Mouse (Mus musculus) limb, embryonic 10.5 days (tissue): Measurements from ENCODE around the gene Masp1. TPM values are rescaled to one million over a fixed set of nuclear protein-coding genes. Genes with fewer than 3 reads are reported as not detected.

Experiments
- DNase-seq: peaks from one replicate; pipeline ENCODE4 v3.0.0-alpha.2; 2017; ENCODE audit warnings: low spot score
- H3K27ac ChIP-seq: fragments of 300-500 bp; sonication (generic); 2 replicates; pipeline ENCODE4 v1.5.1; 2016; ENCODE audit warnings: mild to moderate bottlenecking
- H3K27me3 ChIP-seq: fragments of 300-500 bp; sonication (generic); 2 replicates; pipeline ENCODE4 v1.6.1; 2016; ENCODE audit warnings: low read depth, mild to moderate bottlenecking; ENCODE audit not compliant: poor library complexity, severe bottlenecking
- H3K36me3 ChIP-seq: fragments of 300-500 bp; sonication (generic); 2 replicates; pipeline ENCODE4 v1.6.1; 2016; ENCODE audit warnings: mild to moderate bottlenecking, moderate library complexity
- H3K4me1 ChIP-seq: fragments of 300-500 bp; sonication (generic); 2 replicates; pipeline ENCODE4 v1.6.1; 2016
- H3K4me3 ChIP-seq: fragments of 300-500 bp; sonication (generic); 2 replicates; pipeline ENCODE4 v1.5.1; 2016; ENCODE audit warnings: mild to moderate bottlenecking, moderate library complexity
- H3K9me3 ChIP-seq: fragments of 300-500 bp; sonication (generic); replicated peaks from 2 replicates; pipeline ENCODE4 v1.6.1; 2016; ENCODE audit warnings: mild to moderate bottlenecking
- WGBS: fragments of 180-500 bp; shearing (Covaris S2); methylation state at CpG from one replicate; pipeline ENCODE4 v1.1.7; 2016; 5-methylcytosine and 5-hydroxymethylcytosine counted together
- polyA plus RNA-seq: library from polyadenylated mRNA; unstranded; fragments of >200 nt; fragmentation: Nextera tagmentation; extraction: Ambion mirVana; gene quantifications from 2 replicates; pipeline ENCODE4 v1.2.1, GENCODE M21; 2016

The Masp1 gene
- polyA plus RNA-seq, 1 experiment from 2014 or later: 3.7 TPM

DNA sequence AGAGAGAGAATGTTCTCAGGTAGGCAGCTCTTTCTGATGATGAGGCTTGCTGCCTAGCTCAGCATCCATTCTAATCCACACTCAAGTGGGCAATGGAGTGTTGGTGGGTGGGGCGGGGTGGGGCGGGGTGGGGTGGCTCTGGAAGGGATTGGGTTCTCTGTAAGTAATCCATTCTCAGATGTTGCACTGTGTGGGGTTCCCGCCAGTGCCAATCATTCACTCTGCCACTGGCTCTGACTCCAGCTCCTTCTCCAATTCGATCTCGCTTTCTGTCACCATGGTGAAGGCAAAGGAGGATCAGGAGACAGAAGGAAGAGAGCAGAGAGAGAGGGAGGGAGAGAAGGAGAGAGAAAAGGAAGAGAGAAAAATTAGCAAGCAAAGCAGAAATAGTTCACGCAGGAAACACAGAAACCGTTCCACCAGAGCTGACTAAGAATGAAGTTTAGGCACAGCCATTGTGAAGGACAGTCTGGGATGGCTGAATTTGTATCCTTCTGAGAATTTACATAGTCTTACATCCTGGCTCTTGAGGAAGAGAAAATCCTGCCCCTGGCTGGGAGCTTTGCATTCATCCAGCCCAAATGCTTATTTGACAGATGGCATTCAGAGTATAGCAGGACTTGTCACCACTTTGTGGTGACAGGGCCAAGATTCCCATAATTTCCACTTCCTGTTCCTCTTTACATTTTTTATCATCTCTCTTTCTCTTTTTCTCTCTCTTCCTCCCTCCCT lies 40.6 kb downstream of the Masp1 start:
- WGBS: 68% methylated on average over 7 of the region's 7 CpGs
- Histone ChIP-seq H3K27ac (no peak overlapping the region), H3K27me3 (no peaks in the 10 kb centered on the region), H3K9me3 (no peaks in the 10 kb centered on the region), H3K4me3 (no peak overlapping the region), H3K36me3 (no peaks in the 10 kb centered on the region), H3K4me1 (peaks cover 8% of the 10 kb centered on the region)
- no peak for DNase-seq

DNA sequence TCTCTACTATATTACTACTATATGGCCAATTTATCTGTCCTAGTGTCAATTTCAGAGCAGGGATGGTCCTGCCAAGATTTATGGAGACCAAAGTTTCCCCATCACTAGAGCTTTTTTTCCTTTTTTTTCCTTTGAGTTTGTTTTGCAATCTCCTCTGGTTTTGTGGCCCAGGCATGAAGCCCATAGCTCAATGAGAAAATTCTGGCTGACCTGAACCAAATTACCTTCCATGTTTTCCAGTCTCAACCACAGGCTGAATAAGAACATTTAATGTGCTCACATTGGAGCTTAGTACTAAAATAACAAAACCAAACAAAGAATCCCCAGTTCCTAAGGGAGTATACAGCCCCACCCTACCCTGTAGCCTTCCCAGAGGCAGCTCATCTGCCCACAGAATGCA lies 44.0 kb downstream of the Masp1 start:
- Histone ChIP-seq H3K9me3 (no peaks in the 10 kb centered on the region), H3K4me1 (no peaks in the 10 kb centered on the region), H3K4me3 (no peak overlapping the region), H3K27ac (no peak overlapping the region), H3K36me3 (no peaks in the 10 kb centered on the region), H3K27me3 (no peaks in the 10 kb centered on the region)
- no peak for DNase-seq

DNA sequence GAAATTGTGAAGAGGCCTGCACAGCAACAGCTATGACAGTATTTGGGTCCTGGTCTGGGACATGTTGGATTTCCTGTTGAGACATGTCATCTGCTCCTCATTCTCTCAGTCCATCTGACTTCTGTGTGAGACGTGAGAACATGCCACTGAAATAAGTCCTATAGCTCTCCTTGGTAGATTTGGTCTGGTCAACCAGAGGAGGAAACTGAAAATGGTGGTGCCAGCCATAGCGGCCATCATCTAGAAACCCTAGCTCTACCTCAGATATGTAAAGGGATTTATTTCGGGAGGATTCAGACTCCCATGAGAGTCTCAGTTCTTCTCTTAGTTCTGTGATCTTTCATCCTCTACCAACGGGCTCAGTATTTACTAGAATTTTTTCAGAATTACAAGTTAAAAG lies 45.0 kb downstream of the Masp1 start:
- Histone ChIP-seq H3K4me3 (no peak overlapping the region), H3K27me3 (no peaks in the 10 kb centered on the region), H3K9me3 (no peaks in the 10 kb centered on the region), H3K27ac (no peak overlapping the region), H3K4me1 (no peaks in the 10 kb centered on the region), H3K36me3 (no peaks in the 10 kb centered on the region)
- 93% methylated on average over 4 of the region's 4 CpGs for WGBS
- DNase-seq: no peak

GRCm38 (mm10) chr16:23472046-23472445 lies 48.6 kb downstream of the Masp1 start:
- 59% methylated on average over 3 of the region's 3 CpGs for WGBS
- Histone ChIP-seq H3K4me1 (no peaks in the 10 kb centered on the region), H3K27me3 (no peaks in the 10 kb centered on the region), H3K9me3 (no peaks in the 10 kb centered on the region), H3K4me3 (no peak overlapping the region), H3K27ac (no peak overlapping the region), H3K36me3 (no peaks in the 10 kb centered on the region)
- DNase-seq: no peak

DNA sequence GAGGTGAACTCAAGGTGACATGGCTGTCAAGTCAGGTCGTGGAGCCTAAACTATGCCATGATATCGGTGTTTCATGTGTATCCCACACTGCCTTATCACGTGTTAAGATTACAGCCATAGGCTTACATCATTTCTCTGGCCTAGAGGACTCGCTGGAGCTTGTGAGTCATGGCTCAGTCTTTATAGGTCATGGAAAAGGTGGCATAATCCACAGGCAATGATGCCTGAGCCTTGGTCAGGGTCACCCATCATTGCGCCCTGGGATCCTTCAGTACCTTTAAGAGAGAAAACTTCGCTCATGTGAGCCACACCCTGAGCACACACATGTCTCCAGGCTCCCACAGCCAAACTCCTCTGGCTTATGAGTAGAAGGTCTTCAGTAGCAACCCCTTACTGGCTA lies 49.1 kb downstream of the Masp1 start:
- H3K27ac ChIP-seq: no peak overlapping the region
- no peaks in the 10 kb centered on the region for H3K4me1 ChIP-seq
- 92% methylated on average over 6 of the region's 6 CpGs for whole genome bisulfite sequencing
- H3K9me3 ChIP-seq: no peaks in the 10 kb centered on the region
- H3K27me3 ChIP-seq: no peaks in the 10 kb centered on the region
- no peak overlapping the region for H3K4me3 ChIP-seq
- no peak for DNase-seq
- no peaks in the 10 kb centered on the region for H3K36me3 ChIP-seq

GRCm38 (mm10) chr16:23463671-23464347 lies 56.8 kb downstream of the Masp1 start:
- Histone ChIP-seq H3K4me1 (peaks cover 2% of the 10 kb centered on the region; the same call in 1 of the 2 replicates), H3K27ac (no peak overlapping the region), H3K4me3 (no peak overlapping the region), H3K9me3 (no peaks in the 10 kb centered on the region), H3K27me3 (no peaks in the 10 kb centered on the region), H3K36me3 (no peaks in the 10 kb centered on the region)
- no peak for DNase-seq
- WGBS: 88% methylated on average over 4 of the region's 4 CpGs

DNA sequence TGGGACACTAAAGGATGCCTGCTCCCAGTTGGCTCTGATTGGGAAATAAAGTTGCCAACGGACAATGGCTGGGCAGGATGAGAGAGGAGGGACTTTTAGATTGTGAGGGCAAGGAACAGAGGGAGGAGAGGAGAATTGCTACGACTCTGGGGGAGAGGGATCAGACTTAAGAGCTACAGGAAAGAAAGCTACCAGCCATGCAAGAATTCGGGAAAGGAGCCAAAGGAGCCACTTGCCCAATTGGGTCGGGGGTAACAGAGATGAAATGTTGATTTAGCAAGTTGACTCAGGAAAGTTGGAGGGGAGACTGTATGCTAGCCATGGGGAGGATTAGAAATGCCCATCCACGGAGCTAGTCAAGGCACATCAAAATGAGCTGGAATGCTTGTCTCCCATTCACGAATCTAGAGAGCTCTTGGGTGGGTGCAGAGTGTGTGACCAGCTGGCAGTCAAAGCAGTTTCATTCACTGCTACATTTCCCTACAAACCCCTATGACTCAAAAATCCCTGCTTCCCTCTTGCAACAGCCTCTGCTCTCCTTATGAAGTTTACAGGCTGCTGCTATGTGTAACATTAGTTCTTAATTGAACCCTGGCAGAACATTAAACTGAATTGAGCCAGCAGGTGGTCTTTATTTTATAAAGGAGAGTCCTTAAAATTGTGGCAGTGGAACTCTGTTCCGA lies 61.6 kb downstream of the Masp1 start:
- no peaks in the 10 kb centered on the region for H3K9me3 ChIP-seq
- no peaks in the 10 kb centered on the region for H3K27me3 ChIP-seq
- H3K36me3 ChIP-seq: no peaks in the 10 kb centered on the region
- 62% methylated on average over 7 of the region's 7 CpGs for WGBS
- H3K4me3 ChIP-seq: no peak overlapping the region
- no peak overlapping the region for H3K27ac ChIP-seq
- no peak for DNase-seq
- H3K4me1 ChIP-seq: peaks cover 13% of the 10 kb centered on the region; the same call in 1 of the 2 replicates

DNA sequence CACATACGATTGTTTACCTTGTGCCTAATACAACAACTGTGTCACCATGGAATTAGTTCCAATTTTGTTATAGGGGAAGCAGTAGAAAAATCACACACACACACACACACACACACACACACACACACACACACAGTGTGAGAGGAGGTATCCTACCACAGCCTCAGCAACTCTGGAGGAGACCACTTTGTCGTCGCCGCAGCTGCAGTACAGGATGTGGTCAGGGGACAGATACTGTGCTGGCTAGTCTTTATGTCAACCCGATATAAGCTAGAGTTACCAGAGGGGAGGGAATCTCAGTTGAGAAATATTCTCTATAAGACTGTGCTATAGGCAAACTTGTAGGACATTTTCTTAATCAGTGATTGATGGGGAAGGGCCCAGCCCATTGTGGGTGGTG lies 63.3 kb downstream of the Masp1 start:
- Histone ChIP-seq H3K27me3 (no peaks in the 10 kb centered on the region), H3K27ac (no peak overlapping the region), H3K4me1 (peaks cover 13% of the 10 kb centered on the region; the same call in 1 of the 2 replicates), H3K36me3 (no peaks in the 10 kb centered on the region), H3K9me3 (no peaks in the 10 kb centered on the region), H3K4me3 (no peak overlapping the region)
- DNase-seq: no peak
- 91% methylated on average over 5 of the region's 5 CpGs for WGBS

- Histone ChIP-seq H3K9me3 (no peaks in the 10 kb centered on the region), H3K4me1 (peaks cover 13% of the 10 kb centered on the region; the same call in 1 of the 2 replicates), H3K27ac (no peak overlapping the region), H3K36me3 (no peaks in the 10 kb centered on the region), H3K27me3 (no peaks in the 10 kb centered on the region), H3K4me3 (no peak overlapping the region)
- DNase-seq: no peak
- 85% methylated on average over 3 of the region's 3 CpGs for WGBS
Observed at GRCm38 (mm10) chr16:23456534-23456933, 64.1 kb downstream of the Masp1 start.

DNA sequence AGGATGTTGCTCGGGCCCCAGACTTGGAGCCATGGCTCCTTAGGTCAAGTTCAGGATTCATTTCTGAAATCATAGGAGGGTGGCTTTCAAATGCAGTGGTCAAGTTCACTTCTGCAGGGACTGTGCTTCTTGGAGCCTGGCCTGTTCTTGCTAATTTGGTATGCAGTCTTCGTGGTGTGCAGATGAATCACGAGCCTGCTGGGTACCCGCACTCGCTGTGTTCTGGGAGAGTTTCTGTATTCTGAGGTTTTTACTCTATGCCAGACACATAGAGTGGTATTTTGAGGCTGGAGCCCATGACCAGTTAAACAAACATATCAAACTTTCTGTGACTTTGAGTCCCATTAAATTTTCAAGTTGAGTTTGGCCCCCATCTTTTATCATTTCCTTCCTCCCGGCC lies 66.2 kb downstream of the Masp1 start:
- Histone ChIP-seq H3K27ac (no peak overlapping the region), H3K9me3 (no peaks in the 10 kb centered on the region), H3K4me3 (no peak overlapping the region), H3K27me3 (no peaks in the 10 kb centered on the region), H3K4me1 (peaks cover 13% of the 10 kb centered on the region; the same call in 1 of the 2 replicates), H3K36me3 (no peaks in the 10 kb centered on the region)
- no peak for DNase-seq
- WGBS: 83% methylated on average over 6 of the region's 6 CpGs

DNA sequence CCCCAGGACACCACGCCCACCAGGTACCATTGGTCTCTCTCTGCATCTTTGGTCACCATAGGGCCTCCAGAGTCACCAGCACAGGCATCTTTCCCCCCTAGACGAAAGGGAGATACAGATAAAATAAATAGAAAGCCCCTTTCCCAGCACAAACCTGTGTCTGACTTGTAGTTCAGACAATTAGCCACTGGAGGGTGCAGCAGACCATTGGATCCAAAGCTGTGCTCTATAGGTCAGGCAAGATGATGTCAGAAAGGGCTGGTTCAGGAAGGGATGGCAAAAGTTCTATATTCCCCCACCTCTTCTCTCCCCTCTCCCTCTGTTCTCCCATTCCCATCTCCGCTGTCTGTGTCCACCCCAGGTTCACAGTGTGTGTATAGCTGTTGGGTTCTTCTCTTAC lies 68.1 kb downstream of the Masp1 start:
- no peaks in the 10 kb centered on the region for H3K9me3 ChIP-seq
- no peaks in the 10 kb centered on the region for H3K27me3 ChIP-seq
- H3K4me1 ChIP-seq: peaks cover 10% of the 10 kb centered on the region; the same call in 1 of the 2 replicates
- 15% methylated on average over 3 of the region's 3 CpGs for WGBS
- no peak overlapping the region for H3K27ac ChIP-seq
- no peak overlapping the region for H3K4me3 ChIP-seq
- DNase-seq: peak; percentile 63
- H3K36me3 ChIP-seq: no peaks in the 10 kb centered on the region

DNA sequence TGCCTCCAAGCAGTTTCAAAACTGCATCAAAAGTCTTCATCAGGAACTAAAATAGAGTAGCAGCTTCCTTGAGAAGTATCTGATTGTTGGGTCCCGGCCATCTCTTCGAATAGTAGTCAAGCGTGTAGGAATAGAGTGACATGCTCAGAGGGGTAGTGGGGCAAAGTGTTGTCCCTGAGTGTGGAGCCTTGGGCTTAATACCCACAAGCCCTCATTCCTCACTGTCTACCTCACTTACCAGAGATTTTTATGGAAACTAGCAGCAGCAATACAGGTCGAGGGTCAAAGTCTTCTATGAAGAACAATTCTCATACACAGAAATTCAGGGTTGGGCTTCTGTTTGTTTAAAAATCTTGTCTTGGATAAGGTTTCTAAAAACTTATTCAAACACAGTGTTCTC lies 69.8 kb downstream of the Masp1 start:
- no peak for DNase-seq
- Histone ChIP-seq H3K27ac (no peak overlapping the region), H3K4me1 (peaks cover 5% of the 10 kb centered on the region; the same call in 1 of the 2 replicates), H3K27me3 (no peaks in the 10 kb centered on the region), H3K9me3 (no peaks in the 10 kb centered on the region), H3K36me3 (no peaks in the 10 kb centered on the region), H3K4me3 (no peak overlapping the region)
- WGBS: 91% methylated on average over 4 of the region's 4 CpGs

- Histone ChIP-seq H3K9me3 (no peaks in the 10 kb centered on the region), H3K4me3 (no peak overlapping the region), H3K27ac (no peak overlapping the region), H3K4me1 (peaks cover 4% of the 10 kb centered on the region; the same call in 1 of the 2 replicates), H3K27me3 (no peaks in the 10 kb centered on the region), H3K36me3 (no peaks in the 10 kb centered on the region)
- WGBS: 95% methylated on average over 2 of the region's 2 CpGs
- DNase-seq: no peak
Observed at GRCm38 (mm10) chr16:23449946-23450345, 70.7 kb downstream of the Masp1 start.
